Mouse (Mus musculus) erythroblast, embryonic 14.5 days (primary cell): ENCODE results near the gene Slc25a21.

Experiments used
- GATA1 ChIP-seq: IDR thresholded peaks from 2 replicates; pipeline ENCODE4 v1.6.1; 2012; ENCODE audit warnings: low read length, inconsistent platforms, mixed read lengths
- TAL1 ChIP-seq: IDR thresholded peaks from 3 replicates; pipeline ENCODE4 v1.6.1; 2012; ENCODE audit warnings: low read length, inconsistent platforms, mixed read lengths

- TF ChIP-seq TAL1 (no peak), GATA1 (no peak)
Observed at GRCm38 (mm10) chr12:56779621-56780020, 417.7 kb downstream of the Slc25a21 start.
